Mouse (Mus musculus) heart, postnatal 0 days (tissue): ENCODE results near the gene Duox1.
A peak's percentile ranks its signal among the peaks of the same experiment; 100 is the strongest.

ENCODE experiments used
- CTCF ChIP-seq: IDR thresholded peaks from 2 replicates; pipeline ENCODE4 v1.5.1; 2016; ENCODE audit warnings: antibody characterized with exemption, control low read depth, low read depth
- EP300 ChIP-seq: IDR thresholded peaks from 2 replicates; pipeline ENCODE4 v1.6.1; 2016; ENCODE audit warnings: antibody characterized with exemption, low read depth

GRCm38 (mm10) chr2:122380768-122381311 lies 65.4 kb downstream of the Duox1 start:
- TF ChIP-seq CTCF (peak; percentile 81), EP300 (no peak)
